In the genomic region with DNA sequence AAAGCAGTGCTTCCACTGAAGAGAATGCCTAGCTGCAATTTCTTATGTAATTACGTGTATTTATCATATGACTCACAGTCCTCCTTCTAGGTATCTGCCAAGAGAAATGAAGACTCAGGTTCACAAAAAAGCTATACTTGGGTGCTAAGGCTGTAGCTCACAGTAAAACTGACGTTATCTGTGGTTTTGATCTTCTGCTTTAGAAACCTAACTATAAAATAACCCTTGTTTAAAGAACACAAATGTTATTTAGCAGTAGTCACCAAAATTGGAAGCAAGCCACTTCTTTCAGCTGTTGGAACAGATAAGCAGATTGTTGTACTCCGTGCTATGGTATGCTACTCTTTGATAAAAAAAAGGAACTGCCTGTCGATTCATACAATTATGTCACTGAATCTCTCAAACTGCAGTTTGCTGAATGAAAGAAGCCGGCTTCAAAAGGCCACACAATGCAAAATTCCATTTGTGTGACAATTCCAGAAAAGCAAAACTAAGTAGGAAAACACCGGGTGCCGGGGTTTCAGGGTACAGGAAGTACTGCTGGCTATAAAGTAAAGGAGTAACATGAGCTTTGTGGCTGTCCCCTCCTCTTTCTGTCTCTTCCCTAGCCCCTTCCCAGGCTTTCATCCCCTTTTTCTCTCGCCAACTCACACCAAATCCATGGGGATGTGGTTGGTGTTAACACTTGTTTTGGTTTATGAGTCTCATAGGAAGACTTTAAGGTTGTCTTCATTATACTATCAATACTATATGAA, we compare ENCODE assay signal across 8 mouse cellular contexts. TPM values are rescaled to one million over a fixed set of nuclear protein-coding genes. Genes with fewer than 3 reads are reported as not detected.
DNase-seq lines count a peak whose midpoint lies in the region; ATAC-seq and TF ChIP-seq lines count a peak whose summit lies in the region.
"Had no signal": no experiment of that assay in that cellular context is flagged by ENCODE, and none has a peak within 500 bp of the region (broad histone marks: within the 10 kb centered on the region; RNA-seq: fewer than 3 reads in every experiment).

No protein-coding gene starts in this region.

- in situ Hi-C loops in Patski (cut with MboI; ENCODE audit: low pct_unique_long_range_greater_than_20kb), result no loop called here

- no peak overlapping the region for H3K4me3 ChIP-seq in heart, embryonic 14.5 days (ENCODE audit: control insufficient read depth in 1 of 2, insufficient read depth in 1 of 2, low read depth in 1 of 2, low read length in 2 of 2)

- H3K36me3 ChIP-seq in heart, embryonic 14.5 days (ENCODE audit: control insufficient read depth, insufficient read depth, low read length), result no peaks in the 10 kb centered on the region

- CTCF ChIA-PET in Patski (lab: Charles Lee), result interaction anchor here (0.9 to 1.4 kb wide), 3 partner anchors 9 to 13 kb away, joined by 3 read pairs; no protein-coding TSS in a partner anchor

- H3K4me1 ChIP-seq in heart, embryonic 14.5 days (ENCODE audit: control insufficient read depth in 2 of 2, insufficient read depth in 2 of 2, low read length in 2 of 2), result peaks cover 6 to 30% of the 10 kb centered on the region in 2 experiments

- peak overlapping the region; percentile 44 for H3K4me2 ChIP-seq in heart, embryonic 14.5 days (ENCODE audit: low read length)

- peak overlapping the region; percentile 39 to 62; a peak in 3 of 4 replicates for H3K27ac ChIP-seq in heart, embryonic 14.5 days (replicated peaks in 1 of 2; ENCODE audit: control insufficient read depth in 1 of 2, insufficient read depth in 1 of 2, low read depth in 2 of 2, low read length in 2 of 2)

- peak; percentile 6 to 68 for DNase-seq in layer of hippocampus, adult 18-20 months (ENCODE audit: low spot score in 2 of 2)
- DNase-seq in layer of hippocampus, postnatal 25 days (ENCODE audit: extremely low spot score in 1 of 2, low spot score in 1 of 2), result no peak
- no peak for DNase-seq in Patski (ENCODE audit: low read depth, low spot score)
- no peak for DNase-seq in gastrocnemius, postnatal 4 days (ENCODE audit: low spot score in 2 of 2)
- no peak for DNase-seq in frontal cortex, postnatal 10 days (ENCODE audit: low spot score in 2 of 2)
- DNase-seq: adrenal gland, postnatal 25 days had no signal

- TF ChIP-seq CTCF in Patski (IDR thresholded peaks at IDR 0.05), result no peak

- H3K9me3 ChIP-seq in heart, embryonic 14.5 days (ENCODE audit: control insufficient read depth, low read length), result no peaks in the 10 kb centered on the region

- H3K27me3 ChIP-seq in Patski, result peaks cover 36% of the 10 kb centered on the region
- no peaks in the 10 kb centered on the region for H3K27me3 ChIP-seq in heart, embryonic 14.5 days (ENCODE audit: control insufficient read depth, insufficient read depth, low read length)

- WGBS in heart, embryonic 14.5 days, result 41% methylated on average over 8 of the region's 8 CpGs

- no peak overlapping the region for H3K9ac ChIP-seq in heart, embryonic 14.5 days (ENCODE audit: low read length)

- POLR2A ChIA-PET in Patski (lab: Charles Lee), result no interaction called here

- ATAC-seq in Patski, result peak; percentile 68
- ATAC-seq in heart, embryonic 14.5 days (ENCODE audit: insufficient number of reproducible peaks, insufficient read depth, low FRiP score, low read depth), result no peak
- peak; percentile 82 for ATAC-seq in megakaryocyte-erythroid progenitor cell, adult 5-6 weeks (replicated peaks; ENCODE audit: low FRiP score, low TSS enrichment, poor library complexity, severe bottlenecking)

RNA-seq across cellular contexts. Expression of a gene that starts 17.0 kb away (rescaled TPM):
- total RNA-seq in layer of hippocampus, adult 18-20 months (2021), result 1 to 10 TPM; 6.8 to 7.8 TPM
- 1 to 10 TPM; 6.2 to 7.2 TPM for total RNA-seq in layer of hippocampus, postnatal 25 days (2021)
- polyA plus RNA-seq in Patski (2021), result 19.9 TPM
- 16.6 and 17.1 TPM in 2 replicates for polyA plus RNA-seq in heart, embryonic 14.5 days (2014; fragmentation: Nextera tagmentation; extraction: Ambion mirVana)
- total RNA-seq in megakaryocyte-erythroid progenitor cell, adult 5-6 weeks (2014; fragmentation: Nextera tagmentation), result 3.3 and 4.8 TPM in 2 replicates
- total RNA-seq in megakaryocyte-erythroid progenitor cell, adult 5-6 weeks (2017), result 3.1 and 3.3 TPM in 2 replicates
- 10 to 100 TPM; 24.9 to 25.9 TPM for total RNA-seq in gastrocnemius, postnatal 4 days (2021)

RNA-seq across cellular contexts. Expression of a gene that starts 28.5 kb away (rescaled TPM):
- 100 to 1,000 TPM; 283 to 286 TPM for total RNA-seq in layer of hippocampus, adult 18-20 months (2021)
- total RNA-seq in layer of hippocampus, postnatal 25 days (2021), result 100 to 1,000 TPM; 315 to 325 TPM
- 1,256 TPM for polyA plus RNA-seq in Patski (2021)
- polyA plus RNA-seq in heart, embryonic 14.5 days (2014; fragmentation: Nextera tagmentation; extraction: Ambion mirVana), result 1,059 and 1,079 TPM in 2 replicates
- 416 and 431 TPM in 2 replicates for total RNA-seq in megakaryocyte-erythroid progenitor cell, adult 5-6 weeks (2014; fragmentation: Nextera tagmentation)
- 539 and 567 TPM in 2 replicates for total RNA-seq in megakaryocyte-erythroid progenitor cell, adult 5-6 weeks (2017)
- 100 to 1,000 TPM; 568 to 633 TPM for total RNA-seq in gastrocnemius, postnatal 4 days (2021)

RNA-seq across cellular contexts. Expression of a gene that starts 32.3 kb away (rescaled TPM):
- total RNA-seq in layer of hippocampus, adult 18-20 months (2021), result 10 to 100 TPM; 13.9 to 15.8 TPM
- 10 to 100 TPM; 14.2 to 17.3 TPM for total RNA-seq in layer of hippocampus, postnatal 25 days (2021)
- 64.4 TPM for polyA plus RNA-seq in Patski (2021)
- 46.5 and 47.1 TPM in 2 replicates for polyA plus RNA-seq in heart, embryonic 14.5 days (2014; fragmentation: Nextera tagmentation; extraction: Ambion mirVana)
- total RNA-seq in megakaryocyte-erythroid progenitor cell, adult 5-6 weeks (2014; fragmentation: Nextera tagmentation), result 31.2 and 35.0 TPM in 2 replicates
- 56.0 and 58.2 TPM in 2 replicates for total RNA-seq in megakaryocyte-erythroid progenitor cell, adult 5-6 weeks (2017)
- total RNA-seq in gastrocnemius, postnatal 4 days (2021), result 10 to 100 TPM; 36.7 to 37.3 TPM

Comparison
In these comparisons a context has a peak if more than half of its experiments do, and no peak if none do; other contexts are left out.
1. DNase-seq: peak in layer of hippocampus, adult 18-20 months (2 of 2); none in layer of hippocampus, postnatal 25 days (0 of 2), Patski (single experiment), gastrocnemius, postnatal 4 days (0 of 2) and frontal cortex, postnatal 10 days (0 of 2).